Mouse (Mus musculus) large intestine, adult 2 months (tissue): ENCODE data around the gene Usp11. TPM values are rescaled to one million over a fixed set of nuclear protein-coding genes. Genes with fewer than 3 reads are reported as not detected.

Experiments
- DNase-seq: peaks from one replicate; pipeline ENCODE4 v3.0.0-alpha.2; 2012; ENCODE audit warnings: low read depth, low spot score
- WGBS: fragments of 180-500 bp; shearing (Covaris S2); methylation state at CpG from one replicate; pipeline ENCODE4 v1.1.7; 2018; 5-methylcytosine and 5-hydroxymethylcytosine counted together
- polyA plus RNA-seq: library from polyadenylated mRNA; depleted of rRNA; stranded (reverse); fragments of >200 nt; gene quantifications from 2 replicates; pipeline ENCODE4 v1.2.3, GENCODE M21; 2012; rRNA removed

Gene Usp11
- polyA plus RNA-seq, 1 experiment, result 4.4 TPM

DNA sequence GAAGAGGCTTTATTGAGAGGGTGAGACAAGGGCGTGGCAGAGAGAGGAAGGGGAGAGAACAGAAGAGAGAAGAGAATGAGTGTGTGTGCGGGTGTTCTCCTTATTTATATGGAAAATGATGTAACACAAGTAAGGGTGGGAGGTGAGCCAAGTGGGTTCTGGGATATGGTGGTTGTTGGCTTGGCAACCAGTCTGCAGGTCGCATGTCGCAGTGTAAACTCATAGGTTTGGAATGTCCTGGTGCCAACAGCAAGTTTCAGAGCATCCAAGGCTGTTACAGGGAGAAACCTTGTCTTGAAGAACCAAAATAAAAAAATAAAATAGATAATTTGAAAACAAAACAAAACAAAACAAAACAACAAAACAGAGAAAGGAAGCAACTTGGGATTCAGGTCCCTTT is 57.5 kb downstream of the Usp11 start:
- 62% methylated on average over 4 of the region's 4 CpGs for WGBS

More for the DNA sequence above, 57.5 kb downstream of the Usp11 start:
- no peak for DNase-seq

Other genes with a start within 250 kb of the Usp11 start
- gene Rgn, start 154.1 kb upstream of the Usp11 start, polyA plus RNA-seq, result 0.32 and 0.80 TPM in 2 replicates
- 35.3 and 49.5 TPM in 2 replicates for gene Rbm10, start 86.4 kb upstream of the Usp11 start, polyA plus RNA-seq
- 162 and 164 TPM in 2 replicates for gene Ndufb11, start 86.3 kb upstream of the Usp11 start, polyA plus RNA-seq
- 234 and 255 TPM in 2 replicates for gene Uba1, start 45.6 kb upstream of the Usp11 start, polyA plus RNA-seq
- gene Cdk16, start 16.0 kb upstream of the Usp11 start, polyA plus RNA-seq, result 137 and 175 TPM in 2 replicates
- gene Araf, start 93.9 kb downstream of the Usp11 start, polyA plus RNA-seq, result 117 and 143 TPM in 2 replicates
- gene Timp1, start 166.3 kb downstream of the Usp11 start, polyA plus RNA-seq, result 3.7 and 5.5 TPM in 2 replicates
- gene Syn1, start 217.1 kb downstream of the Usp11 start, polyA plus RNA-seq, result 0.77 and 1.2 TPM in 2 replicates
- gene Cfp, start 227.6 kb downstream of the Usp11 start, polyA plus RNA-seq, result 13.5 and 14.7 TPM in 2 replicates
- 3.2 and 5.2 TPM in 2 replicates for gene Elk1, start 246.7 kb downstream of the Usp11 start, polyA plus RNA-seq